Mouse (Mus musculus): ENCODE data around the gene Mpg. TPM values are rescaled to one million over a fixed set of nuclear protein-coding genes. Genes with fewer than 3 reads are reported as not detected.

Gene Mpg
- polyA plus RNA-seq, 1 experiment = 9.3 TPM

- no peak for DNase-seq (ENCODE audit: low read depth, low spot score)
- WGBS = 86% methylated on average over 3 of the region's 3 CpGs
These were observed 22.0 kb downstream of the Mpg start for GRCm38 (mm10) chr11:32248350-32248749.

DNA sequence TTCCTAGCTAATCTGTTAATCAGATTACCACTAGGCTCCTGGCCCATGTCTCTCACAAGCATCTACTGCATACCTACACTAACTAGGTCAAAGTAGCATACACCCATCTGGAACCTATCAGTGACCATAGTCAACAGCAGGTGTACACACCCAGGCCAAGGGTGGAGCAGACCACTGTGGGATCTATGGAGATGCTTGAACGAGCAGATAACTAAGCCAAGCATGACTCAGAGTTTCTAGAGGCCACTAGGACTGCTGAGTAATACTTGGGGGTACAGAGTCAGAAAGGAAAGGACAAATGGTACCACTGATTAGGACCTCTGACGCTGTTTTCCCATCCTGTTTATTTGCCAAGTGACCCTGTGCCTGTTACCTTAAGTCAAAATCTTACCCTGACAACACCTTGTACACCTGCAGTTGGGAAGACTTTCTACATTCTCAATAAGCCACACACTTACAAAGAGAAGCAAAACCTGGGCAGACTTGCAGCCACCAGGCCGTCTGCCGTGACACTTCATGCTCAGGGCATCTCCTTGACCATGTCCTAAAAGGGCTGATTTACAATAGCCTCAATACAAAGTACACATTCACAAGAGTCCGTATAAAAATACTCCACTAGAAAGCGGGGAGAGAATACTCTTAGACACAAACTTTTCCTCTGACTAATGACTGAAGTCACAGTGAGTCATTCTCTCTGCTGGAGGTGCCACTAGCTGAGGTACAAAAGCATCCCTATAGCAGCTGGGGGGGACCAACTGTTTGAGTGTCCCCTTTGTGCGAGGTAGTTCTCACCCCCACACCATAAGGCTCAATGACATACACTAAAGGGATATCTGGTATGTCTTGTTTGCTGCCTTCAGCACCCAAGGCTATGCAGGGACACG lies 24.8 kb downstream of the Mpg start:
- no peak for DNase-seq (ENCODE audit: low read depth, low spot score)
- WGBS = 77% methylated on average over 8 of the region's 8 CpGs

DNA sequence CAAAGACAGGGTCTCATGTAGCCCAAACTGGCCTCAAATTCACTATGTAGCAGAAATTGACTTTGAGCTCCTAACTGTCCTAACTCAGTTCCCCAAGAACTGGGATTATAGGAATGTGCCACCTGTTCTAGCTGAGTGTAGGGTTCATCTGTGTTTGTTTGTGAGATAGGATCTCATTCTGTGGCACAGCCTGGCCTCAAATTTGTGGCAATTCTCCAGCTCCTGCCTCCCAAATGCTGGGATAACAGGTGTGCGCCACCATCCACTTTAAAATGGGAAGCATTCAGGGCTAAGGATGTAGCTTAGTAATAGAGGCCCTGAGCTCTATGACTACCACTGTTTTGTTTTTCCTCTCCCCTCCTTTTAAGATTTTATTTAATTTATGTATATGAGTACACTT lies 26.8 kb downstream of the Mpg start:
- 98% methylated on average over 1 of the region's 1 CpGs for WGBS
- DNase-seq (ENCODE audit: low read depth, low spot score) = no peak

GRCm38 (mm10) chr11:32256146-32256545 lies 29.8 kb downstream of the Mpg start:
- 100% methylated on average over 1 of the region's 1 CpGs for WGBS
- no peak for DNase-seq (ENCODE audit: low read depth, low spot score)

- 93% methylated on average over 3 of the region's 3 CpGs for WGBS
- no peak for DNase-seq (ENCODE audit: low read depth, low spot score)
These were observed 30.3 kb downstream of the Mpg start for GRCm38 (mm10) chr11:32256566-32256965.

DNA sequence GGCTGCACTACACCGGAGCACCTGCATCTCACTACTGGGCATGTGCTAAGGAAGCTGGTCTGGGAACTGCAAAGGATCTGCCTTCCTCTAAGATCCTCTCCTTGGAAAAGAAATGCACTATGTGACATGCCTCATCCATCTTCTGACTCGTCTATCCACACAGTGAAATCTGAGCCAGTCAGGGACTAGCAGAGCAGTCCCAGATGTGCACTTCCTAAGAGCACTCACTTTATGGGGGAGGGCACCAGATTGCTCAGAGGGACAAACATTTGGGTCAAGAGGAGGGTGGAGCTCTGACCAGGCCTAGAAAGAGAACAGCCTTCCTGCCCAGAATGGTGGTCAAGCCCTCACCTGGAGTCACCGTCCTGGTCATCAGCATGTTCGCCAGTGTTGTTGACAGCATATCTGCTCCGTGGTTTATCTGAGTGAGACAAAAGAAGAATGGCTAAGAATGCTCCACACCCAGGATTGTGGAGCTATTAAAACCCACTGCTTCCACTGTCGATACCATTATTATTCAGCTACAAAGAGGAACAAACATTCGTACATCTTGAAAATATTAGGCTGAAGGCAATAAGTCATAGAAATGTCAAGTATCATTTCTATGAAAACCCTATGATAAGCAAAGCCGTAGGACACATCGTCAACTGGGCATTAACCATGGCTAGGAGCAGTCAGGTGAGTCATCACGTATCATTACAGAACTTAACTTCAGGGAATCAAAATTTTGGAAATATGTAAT lies 36.5 kb downstream of the Mpg start:
- no peak for DNase-seq (ENCODE audit: low read depth, low spot score)
- 84% methylated on average over 10 of the region's 10 CpGs for WGBS

GRCm38 (mm10) chr11:32265117-32265738 lies 38.9 kb downstream of the Mpg start:
- 89% methylated on average over 3 of the region's 3 CpGs for WGBS
- DNase-seq (ENCODE audit: low read depth, low spot score) = no peak

DNA sequence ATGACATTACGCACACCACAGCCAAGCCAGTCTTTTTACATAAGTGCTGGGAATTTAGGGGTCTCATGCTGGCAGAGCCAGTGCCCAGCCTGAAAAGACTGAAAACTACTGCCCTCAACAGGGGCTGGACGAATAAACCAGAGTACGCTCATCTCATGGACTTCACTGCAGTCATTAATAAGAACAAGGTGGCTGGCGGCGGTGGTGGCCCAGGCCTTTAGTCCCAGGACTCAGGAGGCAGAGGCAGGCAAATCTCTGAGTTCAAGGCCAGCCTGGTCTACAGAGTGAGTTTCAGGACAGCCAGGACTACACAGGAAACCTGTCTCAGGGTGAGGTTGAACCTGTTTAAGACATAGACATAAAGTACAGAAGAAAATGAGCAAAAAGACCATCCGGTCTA lies 39.9 kb downstream of the Mpg start:
- WGBS = 91% methylated on average over 6 of the region's 6 CpGs
- no peak for DNase-seq (ENCODE audit: low read depth, low spot score)

DNA sequence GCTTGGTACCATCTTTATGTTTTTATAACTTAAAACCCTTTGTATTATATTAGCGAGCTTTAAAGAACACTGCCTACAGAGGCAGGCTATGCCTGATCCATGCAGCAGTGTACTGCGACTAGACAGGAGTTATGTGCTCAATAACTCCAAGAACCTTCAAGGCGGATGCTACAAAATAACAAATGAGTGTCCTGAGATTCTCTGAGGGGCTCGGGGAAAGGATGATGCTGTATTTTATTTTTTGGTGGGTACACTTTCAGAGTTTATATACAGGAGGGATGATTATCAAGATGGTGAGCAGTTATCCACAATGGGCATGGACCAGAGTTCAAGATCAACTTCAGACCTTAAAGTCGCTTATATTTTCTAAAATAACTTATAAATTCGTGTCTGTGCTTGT lies 40.5 kb downstream of the Mpg start:
- 16% methylated on average over 6 of the region's 6 CpGs for WGBS
- no peak for DNase-seq (ENCODE audit: low read depth, low spot score)

- DNase-seq (ENCODE audit: low read depth, low spot score) = peak; percentile 70
- under 1% methylated on average over 54 of the region's 54 CpGs for WGBS
These were observed 41.0 kb downstream of the Mpg start, which contains the start of gene Nprl3 for GRCm38 (mm10) chr11:32267188-32267884. Gene Nprl3, minus strand, starts transcription at chr11:32267707.

GRCm38 (mm10) chr11:32267964-32268363 lies 41.7 kb downstream of the Mpg start:
- DNase-seq (ENCODE audit: low read depth, low spot score) = no peak
- 28% methylated on average over 5 of the region's 5 CpGs for WGBS

DNA sequence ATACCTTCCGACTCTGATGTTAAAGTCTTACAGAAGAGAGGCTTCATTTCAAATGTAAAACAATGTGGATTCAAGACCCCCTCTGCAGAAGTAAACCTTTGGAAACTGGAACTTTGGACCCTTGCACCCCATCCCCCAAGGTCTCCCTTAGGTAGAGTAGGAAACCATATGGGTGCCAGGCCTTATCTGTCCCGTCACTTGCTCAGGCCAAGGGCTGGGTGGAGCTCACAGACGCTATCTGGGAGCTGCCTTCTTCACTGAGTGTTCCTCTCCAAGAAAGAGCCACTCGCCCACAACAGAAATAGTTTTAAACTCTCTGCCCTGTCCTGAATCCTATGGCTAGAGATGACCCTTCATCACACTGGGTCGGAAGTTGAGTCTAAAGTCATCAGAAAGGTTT lies 42.6 kb downstream of the Mpg start:
- 78% methylated on average over 5 of the region's 5 CpGs for WGBS
- DNase-seq (ENCODE audit: low read depth, low spot score) = no peak

DNA sequence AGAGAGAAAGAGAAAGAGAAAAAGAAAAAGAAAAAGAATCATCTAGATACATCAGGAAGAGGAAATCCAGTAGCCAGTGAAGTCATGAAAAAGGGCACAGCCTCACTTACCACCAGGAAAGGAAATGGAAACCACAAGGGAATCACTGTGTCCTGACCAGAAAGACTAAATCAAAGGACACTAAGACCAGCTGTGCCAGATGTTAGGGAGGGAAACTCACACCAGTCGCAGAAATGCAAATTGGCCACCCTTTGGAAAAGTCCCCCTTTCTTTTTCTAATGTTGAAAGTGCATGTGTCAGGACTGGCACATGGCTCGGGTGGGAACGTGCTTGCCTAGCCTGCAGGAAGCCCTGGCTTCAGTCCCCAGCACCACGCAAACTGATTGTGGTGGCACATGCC lies 44.9 kb downstream of the Mpg start:
- DNase-seq (ENCODE audit: low read depth, low spot score) = no peak
- 38% methylated on average over 4 of the region's 4 CpGs for WGBS

DNA sequence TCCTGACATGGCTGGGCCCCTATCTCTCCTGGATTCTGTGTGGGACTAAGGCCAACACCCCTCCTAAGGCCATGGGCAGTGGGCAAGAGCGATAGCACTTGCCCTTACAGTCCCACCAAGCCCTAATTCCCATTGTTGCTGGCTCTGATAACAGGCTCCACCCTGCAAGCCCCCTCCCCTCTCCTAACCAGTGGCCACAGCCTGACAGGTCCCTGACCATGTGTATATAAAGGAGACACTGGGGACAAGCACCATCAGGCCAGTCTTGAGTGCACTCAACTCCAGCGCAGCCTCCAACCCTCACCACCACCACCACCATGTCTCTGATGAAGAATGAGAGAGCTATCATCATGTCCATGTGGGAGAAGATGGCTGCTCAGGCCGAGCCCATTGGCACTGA lies 50.0 kb downstream of the Mpg start, which contains the start of gene Hba-x:
Gene Hba-x (plus strand): TSS at position 54 of the 400 bp plus-strand sequence.
- 72% methylated on average over 3 of the region's 3 CpGs for WGBS
- no peak for DNase-seq (ENCODE audit: low read depth, low spot score)

GRCm38 (mm10) chr11:32277736-32278457 lies 51.6 kb downstream of the Mpg start:
- 66% methylated on average over 21 of the region's 21 CpGs for WGBS

GRCm38 (mm10) chr11:32278458-32278957 lies 52.2 kb downstream of the Mpg start:
- WGBS = 73% methylated on average over 12 of the region's 12 CpGs
- no peak for DNase-seq (ENCODE audit: low read depth, low spot score)

More at GRCm38 (mm10) chr11:32277736-32278457, 51.6 kb downstream of the Mpg start:
- no peak for DNase-seq (ENCODE audit: low read depth, low spot score)

DNA sequence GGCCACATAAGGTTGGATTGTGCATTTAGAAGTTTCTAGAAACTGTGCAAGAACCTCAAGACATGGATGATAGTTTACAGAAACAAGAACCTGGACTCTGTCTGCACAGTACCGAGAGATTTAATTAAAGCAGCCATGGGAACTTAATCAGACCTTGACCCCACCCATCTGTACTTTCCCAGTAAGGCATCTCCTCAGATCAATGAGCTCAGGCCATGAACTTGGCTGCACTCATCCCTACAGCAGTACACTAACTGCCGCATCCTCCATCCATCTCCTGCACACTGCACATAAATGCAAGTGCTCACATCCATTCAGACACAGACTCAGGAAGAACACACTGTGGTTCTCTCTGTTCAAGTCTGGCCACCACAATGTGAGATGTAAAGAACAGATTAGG lies 54.3 kb downstream of the Mpg start:
- 54% methylated on average over 2 of the region's 2 CpGs for WGBS
- DNase-seq (ENCODE audit: low read depth, low spot score) = no peak

DNA sequence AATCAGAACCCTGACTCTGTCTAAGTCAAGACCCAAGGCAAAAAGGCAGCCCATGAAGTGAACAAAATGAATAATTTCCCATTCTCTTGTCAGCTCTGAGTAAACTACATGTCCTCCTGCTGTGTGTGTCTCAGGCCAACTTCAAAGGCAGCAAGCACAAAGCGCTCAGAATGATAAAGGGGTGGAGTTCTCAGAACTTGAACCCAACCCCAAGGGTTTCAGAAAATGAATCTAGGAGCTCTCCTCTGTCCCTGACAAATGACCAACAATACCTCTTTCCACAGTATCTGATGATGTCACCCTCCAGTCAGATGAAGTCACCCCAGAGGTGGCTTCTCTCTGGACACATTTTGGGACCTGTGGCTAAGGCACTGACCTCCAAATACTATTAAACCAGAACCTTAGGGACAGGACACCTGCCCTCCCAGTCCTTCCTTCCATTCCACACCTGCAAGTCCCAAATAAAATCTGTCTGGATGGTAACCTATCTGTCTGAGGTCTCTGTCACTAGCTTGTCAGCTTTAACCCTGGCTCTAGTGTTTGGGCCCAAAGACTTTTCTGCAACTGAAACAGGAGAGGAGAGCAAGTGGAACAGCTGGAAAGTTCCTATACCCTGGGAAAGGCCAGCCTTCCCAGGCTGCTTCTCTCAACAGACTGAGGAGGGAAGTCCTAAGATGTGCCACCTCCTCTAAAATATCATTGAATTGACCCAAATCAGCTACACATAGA lies 55.3 kb downstream of the Mpg start:
- 79% methylated on average over 1 of the region's 1 CpGs for WGBS
- no peak for DNase-seq (ENCODE audit: low read depth, low spot score)

All from large intestine, adult 2 months (tissue).